Mouse (Mus musculus) G1E (cell line): ENCODE data around the gene Lrrc59.

Experiments
- CTCF ChIP-seq: IDR thresholded peaks from 2 replicates; pipeline ENCODE4 v1.5.1; 2012; ENCODE audit warnings: low read depth, low read length, inconsistent platforms, mixed read lengths
- GATA1 ChIP-seq: IDR thresholded peaks from 2 replicates; pipeline ENCODE4 v1.6.1; 2012; ENCODE audit warnings: borderline replicate concordance, low read length, inconsistent platforms, mixed read lengths

- TF ChIP-seq CTCF (no peak), GATA1 (no peak)
Observed at GRCm38 (mm10) chr11:94680639-94681038, 51.1 kb downstream of the Lrrc59 start.
